ENCODE assay signal across 8 mouse cellular contexts in genomic region chr8:13677413-13677883, GRCm38 (mm10). TPM values are rescaled to one million over a fixed set of nuclear protein-coding genes. Genes with fewer than 3 reads are reported as not detected.
DNase-seq lines count a peak whose midpoint lies in the region; ATAC-seq lines count a peak whose summit lies in the region.

Rasa3 (minus strand) TSS chr8:13677603.

- no peaks in the 10 kb centered on the region for H3K36me3 ChIP-seq in hindbrain, embryonic 16.5 days (ENCODE audit: control insufficient read depth, insufficient read depth, low read length)
- no peaks in the 10 kb centered on the region for H3K36me3 ChIP-seq in macrophage (ENCODE audit: inconsistent target)

- H3K9ac ChIP-seq in hindbrain, embryonic 16.5 days (ENCODE audit: low read depth, low read length), result peak within 1 kb of the TSS; percentile 67

- peak; percentile 97 for ATAC-seq in hindbrain, embryonic 16.5 days

- H3K4me3 ChIP-seq in hindbrain, embryonic 16.5 days (ENCODE audit: low read length), result peak within 1 kb of the TSS; percentile 62
- H3K4me3 ChIP-seq in macrophage (ENCODE audit: inconsistent target), result peak within 1 kb of the TSS; percentile 70

- peaks cover 23% of the 10 kb centered on the region for H3K4me1 ChIP-seq in hindbrain, embryonic 16.5 days (ENCODE audit: control insufficient read depth, insufficient read depth, low read depth, low read length)

- 0% methylated on average over 33 of the region's 42 CpGs for WGBS in hindbrain, embryonic 16.5 days
- 3% methylated on average over 42 of the region's 42 CpGs for WGBS in macrophage (ENCODE audit: missing documents)

- H3K4me2 ChIP-seq in hindbrain, embryonic 16.5 days (ENCODE audit: low read length), result peak within 1 kb of the TSS; percentile 81

- peak; percentile 94 for DNase-seq in WW6 (ENCODE audit: low read depth, low spot score)
- DNase-seq in cerebellum, postnatal 4 days (ENCODE audit: low spot score in 2 of 2), result peak; percentile 88 to 94
- peak; percentile 96 for DNase-seq in gastrocnemius, adult 18-20 months (ENCODE audit: low spot score)
- peak; percentile 89 to 95 for DNase-seq in left cerebral cortex, adult 18-20 months (ENCODE audit: low spot score in 2 of 2)
- DNase-seq in right cerebral cortex, adult 18-20 months, result peak; percentile 98
- DNase-seq in urinary bladder, postnatal 10 days (ENCODE audit: low spot score), result peak; percentile 78

- no peaks in the 10 kb centered on the region for H3K9me3 ChIP-seq in hindbrain, embryonic 16.5 days (ENCODE audit: control insufficient read depth, low read length)

- H3K79me2 ChIP-seq in macrophage (ENCODE audit: inconsistent target), result peaks cover 38% of the 10 kb centered on the region

- no peaks in the 10 kb centered on the region; the same call in 1 of the 2 replicates for H3K27me3 ChIP-seq in hindbrain, embryonic 16.5 days (replicated peaks; ENCODE audit: control insufficient read depth, insufficient read depth, low read length)

- peak within 1 kb of the TSS; percentile 82 for H3K27ac ChIP-seq in hindbrain, embryonic 16.5 days (ENCODE audit: low read depth, low read length)
- H3K27ac ChIP-seq in macrophage, result peak within 1 kb of the TSS; percentile 100

RNA-seq across cellular contexts. Expression of gene Rasa3, which starts in this region (rescaled TPM):
- total RNA-seq in gastrocnemius, adult 18-20 months (2021), result 1 to 10 TPM; 6.8 to 7.3 TPM
- polyA plus RNA-seq in hindbrain, embryonic 16.5 days (2015; fragmentation: Nextera tagmentation; extraction: Ambion mirVana), result 43.5 and 46.3 TPM in 2 replicates
- total RNA-seq in left cerebral cortex, adult 18-20 months (2021), result 10 to 100 TPM; 65.6 to 72.9 TPM
- 100 to 1,000 TPM in 19 of 26 experiments, 10 to 100 TPM in 7; 24.5 to 267 (median 142) TPM for total RNA-seq in macrophage (2018; cell fraction: chromatin; rRNA removed)
- 100 to 1,000 TPM in 7 of 26 experiments, 10 to 100 TPM in 19; 56.4 to 109 (median 82.5) TPM for total RNA-seq in macrophage (2018; cell fraction: cytosol; rRNA removed)
- total RNA-seq in macrophage (2018; cell fraction: nucleus; rRNA removed), result 100 to 1,000 TPM in 12 of 26 experiments, 10 to 100 TPM in 14; 30.1 to 198 (median 99.8) TPM
- 72.6 to 95.1 TPM (median 88.3 TPM) in 3 replicates for polyA plus RNA-seq in macrophage (2018)

Comparison
In these comparisons a context has a peak if more than half of its experiments do, and no peak if none do; other contexts are left out.
1. Peak in every context shown above with its lines: DNase-seq, ATAC-seq, H3K4me3 ChIP-seq and H3K27ac ChIP-seq.
2. RNA of gene Rasa3 (total RNA-seq): 65.6 to 72.9 TPM in left cerebral cortex, adult 18-20 months; 6.8 to 7.3 TPM in gastrocnemius, adult 18-20 months; every median in the first group is over 4 times any median in the second.